6 mouse cellular contexts compared by ENCODE assay signal in the genomic region with DNA sequence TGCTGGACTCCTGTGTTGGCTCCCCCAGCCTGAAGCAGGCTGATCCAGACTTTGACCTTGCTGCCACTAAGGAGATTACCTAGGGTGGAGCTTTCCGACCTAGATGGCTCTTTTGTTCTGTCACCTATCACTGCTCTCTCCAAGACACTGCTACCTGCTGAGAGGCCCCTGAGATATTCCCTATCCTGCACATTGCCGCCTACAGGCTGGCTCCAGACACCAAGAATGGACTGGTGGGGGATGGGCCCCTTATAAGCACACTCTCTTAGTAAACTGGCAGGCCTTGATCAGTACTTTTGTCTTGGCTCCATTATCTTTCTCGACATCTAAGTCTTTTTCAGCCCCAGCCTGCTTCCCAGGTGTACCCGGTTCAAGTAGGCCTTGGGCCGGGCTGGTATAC.
DNase-seq lines count a peak whose midpoint lies in the region; ATAC-seq and TF ChIP-seq lines count a peak whose summit lies in the region.
"Not testable (repeated sequence)": the region's sequence is repeated elsewhere in the genome, so short reads cannot be mapped to it uniquely, and the experiment has no call there.

No protein-coding gene starts in this region.

- H3K4me1 ChIP-seq in ES-Bruce4 (ENCODE audit: control insufficient read depth, insufficient read depth, low read length); ES-E14 (ENCODE audit: control insufficient read depth in 2 of 2, insufficient read depth in 2 of 2, low read length in 2 of 2, poor library complexity in 1 of 2); intestine, embryonic 15.5 days (replicated peaks); intestine, postnatal 0 days (replicated peaks; ENCODE audit: control insufficient read depth, insufficient read depth, low read length): not testable (repeated sequence)
- peaks cover 12% of the 10 kb centered on the region; the same call in 1 of the 2 replicates for H3K4me1 ChIP-seq in heart, embryonic 10.5 days

- not testable (repeated sequence) for TF ChIP-seq CTCF in ES-Bruce4 (IDR thresholded peaks at IDR 0.05; ENCODE audit: low read depth, low read length)
- TF ChIP-seq CTCF in intestine, postnatal 0 days (IDR thresholded peaks at IDR 0.05; ENCODE audit: low read depth) = peak; percentile 65

- H3K36me3 ChIP-seq in ES-Bruce4 (ENCODE audit: control insufficient read depth, insufficient read depth, low read length, poor library complexity, severe bottlenecking); ES-E14 (ENCODE audit: control insufficient read depth, insufficient read depth, low read length, poor library complexity, severe bottlenecking); heart, embryonic 10.5 days; intestine, embryonic 15.5 days; intestine, postnatal 0 days (ENCODE audit: control insufficient read depth, insufficient read depth): not testable (repeated sequence)

- H3K4me2 ChIP-seq in intestine, embryonic 15.5 days (replicated peaks); intestine, postnatal 0 days (replicated peaks; ENCODE audit: low read depth): not testable (repeated sequence)

- DNase-seq in ES-E14 (ENCODE audit: low read depth, low spot score) = peak; percentile 68
- peak; percentile 65 for DNase-seq in WW6 (ENCODE audit: low read depth, low spot score)
- not testable (repeated sequence) for DNase-seq in heart, embryonic 10.5 days (ENCODE audit: low spot score)

- in situ Hi-C loops in ES-E14 (cut with MboI; ENCODE audit: low sequenced_read_pairs in 2 of 2, unreplicated experiment in 2 of 2) = not testable (repeated sequence)

- not testable (repeated sequence) for TF ChIP-seq POLR2A in ES-Bruce4 (IDR thresholded peaks at IDR 0.05; ENCODE audit: insufficient read depth, low read length)

- H3K27ac ChIP-seq in ES-Bruce4 (ENCODE audit: insufficient read depth, low read length) = peak overlapping the region; percentile 82
- H3K27ac ChIP-seq in ES-E14 (ENCODE audit: insufficient read depth, low read depth, low read length, poor library complexity, severe bottlenecking) = peak overlapping the region; percentile 85
- H3K27ac ChIP-seq in heart, embryonic 10.5 days = peak overlapping the region; percentile 29; the same call in 1 of the 2 replicates
- H3K27ac ChIP-seq in intestine, embryonic 15.5 days; intestine, postnatal 0 days (ENCODE audit: low read depth, low read length): not testable (repeated sequence)

- H3K4me3 ChIP-seq in ES-Bruce4 (ENCODE audit: low read depth, low read length); ES-E14 (ENCODE audit: insufficient read depth in 1 of 2, low read depth in 1 of 2, low read length in 2 of 2, poor library complexity in 1 of 2, severe bottlenecking in 1 of 2); heart, embryonic 10.5 days; intestine, embryonic 15.5 days (replicated peaks); intestine, postnatal 0 days (ENCODE audit: low read depth, low read length): not testable (repeated sequence)

- not testable (repeated sequence) for H3K9me3 ChIP-seq in ES-Bruce4 (replicated peaks; ENCODE audit: control insufficient read depth, insufficient read depth, low read length, poor library complexity, severe bottlenecking); ES-E14 (ENCODE audit: control insufficient read depth, insufficient read depth, low read depth, low read length); heart, embryonic 10.5 days; intestine, embryonic 15.5 days; intestine, postnatal 0 days (ENCODE audit: control insufficient read depth)

- not testable (repeated sequence) for H3K27me3 ChIP-seq in ES-Bruce4 (ENCODE audit: control insufficient read depth, insufficient read depth, low read length, poor library complexity, severe bottlenecking); heart, embryonic 10.5 days (ENCODE audit: insufficient read depth, poor library complexity, severe bottlenecking); intestine, embryonic 15.5 days (replicated peaks); intestine, postnatal 0 days (replicated peaks; ENCODE audit: control insufficient read depth, insufficient read depth, low read length)

- TF ChIP-seq EP300 in ES-Bruce4 (IDR thresholded peaks at IDR 0.05; ENCODE audit: insufficient read depth, low read depth, low read length) = peak; percentile 87

- H3K9ac ChIP-seq in ES-Bruce4 (ENCODE audit: low read depth, poor library complexity, severe bottlenecking); ES-E14 (ENCODE audit: insufficient read depth, low read depth, low read length, poor library complexity, severe bottlenecking); intestine, embryonic 15.5 days; intestine, postnatal 0 days (ENCODE audit: low read depth, low read length): not testable (repeated sequence)

- 60% methylated on average over 5 of the region's 5 CpGs for WGBS in heart, embryonic 10.5 days
- WGBS in intestine, embryonic 15.5 days = 62% methylated on average over 5 of the region's 5 CpGs
- 52% methylated on average over 5 of the region's 5 CpGs for WGBS in intestine, postnatal 0 days

- ATAC-seq in intestine, embryonic 15.5 days = peak; percentile 86
- ATAC-seq in intestine, postnatal 0 days = peak; percentile 83
